Mouse (Mus musculus): ENCODE data around the gene Btbd35f12.
"Not testable (repeated sequence)": the region's sequence is repeated elsewhere in the genome, so short reads cannot be mapped to it uniquely, and the experiment has no call there.

The Btbd35f12 gene

DNA sequence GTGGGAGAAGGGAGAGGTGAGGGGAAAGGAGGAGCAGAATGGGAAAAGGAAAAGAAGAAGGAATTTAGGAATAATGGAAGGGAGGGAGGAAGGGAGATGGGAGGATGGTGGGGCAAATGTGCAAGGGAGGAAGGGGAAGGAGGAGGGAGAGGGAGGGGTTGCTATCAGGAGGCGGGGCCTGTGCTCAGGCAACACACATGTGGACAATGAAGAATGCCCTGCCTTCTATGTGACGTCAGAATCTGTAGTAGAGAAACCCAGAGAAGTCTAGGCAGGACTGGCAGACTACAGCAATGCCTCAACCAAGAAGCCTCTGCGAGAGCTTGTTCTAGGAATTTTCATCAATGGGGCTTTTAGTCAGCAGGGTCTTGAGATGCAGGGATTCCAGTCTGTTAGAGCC lies at the start of gene Btbd35f12:
Gene Btbd35f12, plus strand, starts transcription at position 301 of the 400 bp plus-strand sequence.
- DNase-seq (ENCODE audit: low read depth, low spot score), result not testable (repeated sequence)

DNA sequence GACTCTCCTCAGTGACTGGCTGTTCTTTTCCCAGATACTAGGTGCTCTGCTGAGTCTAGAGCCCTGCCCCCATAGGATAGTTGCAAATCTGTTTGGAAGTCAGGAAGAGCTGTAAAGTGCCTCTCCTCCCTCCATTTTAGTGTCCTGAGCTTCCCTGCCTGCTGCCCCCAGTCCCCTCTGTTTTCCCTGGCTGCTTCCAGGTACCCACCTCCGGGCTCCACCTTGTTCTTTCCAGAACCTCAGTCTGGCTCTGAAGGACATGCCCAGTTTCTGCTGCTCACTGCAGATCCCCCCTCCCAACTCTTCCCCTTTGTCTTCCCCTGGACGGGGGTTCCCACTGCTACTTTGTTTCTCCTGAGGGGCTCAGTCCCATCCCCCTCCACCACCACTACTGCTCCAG lies 40.1 kb downstream of the Btbd35f12 start:
- DNase-seq (ENCODE audit: low read depth, low spot score), result not testable (repeated sequence)

All from forelimb bud, embryonic 11.5 days (tissue).